Mouse (Mus musculus) liver, embryonic 13.5 days (tissue): ENCODE measurements around the gene Igsf9b. TPM values are rescaled to one million over a fixed set of nuclear protein-coding genes. Genes with fewer than 3 reads are reported as not detected.

ENCODE experiments used
- ATAC-seq: fragments of 200-750 bp; cut with Nextera tagmentation; 2 replicates; pipeline ENCODE4 v1.8.0; 2017; ENCODE audit warnings: low read depth, mild to moderate bottlenecking, moderate number of reproducible peaks, moderate library complexity
- DNase-seq: peaks from one replicate; pipeline ENCODE4 v3.0.0; 2022
- H3K27ac ChIP-seq: fragments of 300-500 bp; sonication (generic); 2 replicates; pipeline ENCODE4 v1.5.1; 2015; ENCODE audit warnings: moderate library complexity, mild to moderate bottlenecking, inconsistent platforms
- H3K27me3 ChIP-seq: fragments of 300-500 bp; sonication (generic); 2 replicates; pipeline ENCODE4 v1.6.1; 2015; ENCODE audit warnings: mild to moderate bottlenecking, inconsistent platforms
- H3K36me3 ChIP-seq: fragments of 300-500 bp; sonication (generic); 2 replicates; pipeline ENCODE4 v1.6.1; 2015; ENCODE audit warnings: mild to moderate bottlenecking, inconsistent platforms
- H3K4me1 ChIP-seq: fragments of 300-500 bp; sonication (generic); replicated peaks from 2 replicates; pipeline ENCODE4 v1.6.1; 2015; ENCODE audit warnings: inconsistent platforms
- H3K4me2 ChIP-seq: fragments of 300-500 bp; sonication (generic); 2 replicates; pipeline ENCODE4 v1.6.1; 2015; ENCODE audit warnings: inconsistent platforms, mild to moderate bottlenecking, moderate library complexity
- H3K4me3 ChIP-seq: fragments of 300-500 bp; sonication (generic); replicated peaks from 2 replicates; pipeline ENCODE4 v1.5.1; 2015; ENCODE audit warnings: mild to moderate bottlenecking, inconsistent platforms
- H3K9ac ChIP-seq: fragments of 300-500 bp; sonication (generic); 2 replicates; pipeline ENCODE4 v1.6.1; 2015; ENCODE audit warnings: mild to moderate bottlenecking, inconsistent platforms
- H3K9me3 ChIP-seq: fragments of 300-500 bp; sonication (generic); replicated peaks from 2 replicates; pipeline ENCODE4 v1.6.1; 2016; ENCODE audit warnings: inconsistent platforms
- WGBS: fragments of 180-500 bp; shearing (Covaris S2); methylation state at CpG from one replicate; pipeline ENCODE4 v1.1.7; 2015; ENCODE audit not compliant: insufficient replicate concordance; 5-methylcytosine and 5-hydroxymethylcytosine counted together
- polyA plus RNA-seq: library from polyadenylated mRNA; unstranded; fragments of >200 nt; fragmentation: Nextera tagmentation; extraction: Ambion mirVana; gene quantifications from 2 replicates; pipeline ENCODE4 v1.2.1, GENCODE M21; 2015

The Igsf9b gene
- polyA plus RNA-seq, 1 experiment from 2014 or later, result 0.13 TPM

- no peaks in the 10 kb centered on the region for H3K9me3 ChIP-seq
- no peak overlapping the region for H3K27ac ChIP-seq
- no peak overlapping the region for H3K4me2 ChIP-seq
- DNase-seq (no peak), ATAC-seq (no peak)
- H3K36me3 ChIP-seq, result no peaks in the 10 kb centered on the region
- no peak overlapping the region for H3K4me3 ChIP-seq
- H3K27me3 ChIP-seq, result no peaks in the 10 kb centered on the region
- WGBS, result 65% methylated on average over 1 of the region's 1 CpGs
- H3K9ac ChIP-seq, result no peak overlapping the region
- no peaks in the 10 kb centered on the region for H3K4me1 ChIP-seq
Observed at GRCm38 (mm10) chr9:27272858-27273257, 26.1 kb upstream of the Igsf9b start.

GRCm38 (mm10) chr9:27276282-27276839 is 22.6 kb upstream of the Igsf9b start:
- no peaks in the 10 kb centered on the region for H3K4me1 ChIP-seq
- H3K9ac ChIP-seq, result no peak overlapping the region
- WGBS, result 55% methylated on average over 8 of the region's 8 CpGs
- no peak for ATAC-seq
- H3K4me3 ChIP-seq, result no peak overlapping the region
- no peak overlapping the region for H3K4me2 ChIP-seq
- no peaks in the 10 kb centered on the region for H3K27me3 ChIP-seq
- H3K9me3 ChIP-seq, result no peaks in the 10 kb centered on the region
- H3K27ac ChIP-seq, result no peak overlapping the region
- no peak for DNase-seq
- H3K36me3 ChIP-seq, result no peaks in the 10 kb centered on the region

GRCm38 (mm10) chr9:27277401-27278087 is 21.5 kb upstream of the Igsf9b start:
- no peak overlapping the region for H3K4me3 ChIP-seq
- H3K9ac ChIP-seq, result no peak overlapping the region
- no peak overlapping the region for H3K27ac ChIP-seq
- DNase-seq (no peak), ATAC-seq (no peak)
- no peak overlapping the region for H3K4me2 ChIP-seq
- H3K4me1 ChIP-seq, result no peaks in the 10 kb centered on the region
- H3K9me3 ChIP-seq, result no peaks in the 10 kb centered on the region
- H3K36me3 ChIP-seq, result no peaks in the 10 kb centered on the region
- WGBS, result 32% methylated on average over 5 of the region's 5 CpGs
- no peaks in the 10 kb centered on the region for H3K27me3 ChIP-seq

GRCm38 (mm10) chr9:27279041-27279440 is 20.0 kb upstream of the Igsf9b start:
- no peak for DNase-seq
- Histone ChIP-seq H3K27me3 (no peaks in the 10 kb centered on the region), H3K4me1 (no peaks in the 10 kb centered on the region), H3K9me3 (no peaks in the 10 kb centered on the region), H3K27ac (no peak overlapping the region), H3K4me2 (no peak overlapping the region), H3K9ac (no peak overlapping the region), H3K36me3 (no peaks in the 10 kb centered on the region), H3K4me3 (no peak overlapping the region)
- no peak for ATAC-seq
- WGBS, result 60% methylated on average over 1 of the region's 1 CpGs

- H3K9ac ChIP-seq, result no peak overlapping the region
- no peak overlapping the region for H3K4me2 ChIP-seq
- no peaks in the 10 kb centered on the region for H3K27me3 ChIP-seq
- H3K4me1 ChIP-seq, result no peaks in the 10 kb centered on the region
- ATAC-seq (no peak), DNase-seq (no peak)
- no peaks in the 10 kb centered on the region for H3K36me3 ChIP-seq
- no peaks in the 10 kb centered on the region for H3K9me3 ChIP-seq
- WGBS, result 54% methylated on average over 4 of the region's 4 CpGs
- H3K4me3 ChIP-seq, result no peak overlapping the region
- H3K27ac ChIP-seq, result no peak overlapping the region
Observed at GRCm38 (mm10) chr9:27280976-27281375, 18.0 kb upstream of the Igsf9b start.

GRCm38 (mm10) chr9:27285719-27286249 is 13.2 kb upstream of the Igsf9b start:
- DNase-seq, result no peak
- no peak for ATAC-seq
- no peak overlapping the region for H3K4me2 ChIP-seq
- H3K9ac ChIP-seq, result no peak overlapping the region
- no peaks in the 10 kb centered on the region for H3K36me3 ChIP-seq
- no peak overlapping the region for H3K4me3 ChIP-seq
- no peaks in the 10 kb centered on the region for H3K4me1 ChIP-seq
- H3K27me3 ChIP-seq, result no peaks in the 10 kb centered on the region
- H3K9me3 ChIP-seq, result no peaks in the 10 kb centered on the region
- no peak overlapping the region for H3K27ac ChIP-seq
- 53% methylated on average over 3 of the region's 3 CpGs for WGBS

- 53% methylated on average over 4 of the region's 4 CpGs for WGBS
- Histone ChIP-seq H3K27ac (no peak overlapping the region), H3K36me3 (no peaks in the 10 kb centered on the region), H3K4me3 (no peak overlapping the region), H3K4me2 (no peak overlapping the region), H3K9ac (no peak overlapping the region), H3K4me1 (no peaks in the 10 kb centered on the region), H3K9me3 (no peaks in the 10 kb centered on the region), H3K27me3 (no peaks in the 10 kb centered on the region)
- no peak for ATAC-seq
- DNase-seq, result no peak
Observed at GRCm38 (mm10) chr9:27286296-27286695, 12.7 kb upstream of the Igsf9b start.

GRCm38 (mm10) chr9:27286859-27287258 is 12.1 kb upstream of the Igsf9b start:
- Histone ChIP-seq H3K36me3 (no peaks in the 10 kb centered on the region), H3K9me3 (no peaks in the 10 kb centered on the region), H3K4me3 (no peak overlapping the region), H3K27ac (no peak overlapping the region), H3K4me1 (no peaks in the 10 kb centered on the region), H3K27me3 (no peaks in the 10 kb centered on the region), H3K4me2 (no peak overlapping the region), H3K9ac (no peak overlapping the region)
- no peak for DNase-seq
- no peak for ATAC-seq
- WGBS, result 70% methylated on average over 4 of the region's 4 CpGs

- H3K27me3 ChIP-seq, result no peaks in the 10 kb centered on the region
- H3K4me1 ChIP-seq, result no peaks in the 10 kb centered on the region
- no peak overlapping the region for H3K27ac ChIP-seq
- H3K9me3 ChIP-seq, result no peaks in the 10 kb centered on the region
- H3K36me3 ChIP-seq, result no peaks in the 10 kb centered on the region
- no peak overlapping the region for H3K9ac ChIP-seq
- ATAC-seq (no peak), DNase-seq (no peak)
- WGBS, result 22% methylated on average over 5 of the region's 5 CpGs
- no peak overlapping the region for H3K4me2 ChIP-seq
- H3K4me3 ChIP-seq, result no peak overlapping the region
Observed at GRCm38 (mm10) chr9:27287419-27287818, 11.6 kb upstream of the Igsf9b start.

GRCm38 (mm10) chr9:27288442-27288841 is 10.6 kb upstream of the Igsf9b start:
- H3K4me1 ChIP-seq, result no peaks in the 10 kb centered on the region
- no peaks in the 10 kb centered on the region for H3K9me3 ChIP-seq
- H3K27me3 ChIP-seq, result no peaks in the 10 kb centered on the region; the same call in 1 of the 2 replicates
- ATAC-seq (no peak), DNase-seq (no peak)
- no peak overlapping the region for H3K4me2 ChIP-seq
- H3K27ac ChIP-seq, result no peak overlapping the region
- 38% methylated on average over 7 of the region's 7 CpGs for WGBS
- H3K36me3 ChIP-seq, result no peaks in the 10 kb centered on the region
- no peak overlapping the region for H3K4me3 ChIP-seq
- H3K9ac ChIP-seq, result no peak overlapping the region

- H3K9me3 ChIP-seq, result no peaks in the 10 kb centered on the region
- no peaks in the 10 kb centered on the region; the same call in 1 of the 2 replicates for H3K27me3 ChIP-seq
- no peaks in the 10 kb centered on the region for H3K36me3 ChIP-seq
- DNase-seq (no peak), ATAC-seq (no peak)
- H3K9ac ChIP-seq, result no peak overlapping the region
- H3K4me3 ChIP-seq, result no peak overlapping the region
- H3K4me2 ChIP-seq, result no peak overlapping the region
- WGBS, result 34% methylated on average over 6 of the region's 7 CpGs
- no peak overlapping the region for H3K27ac ChIP-seq
- H3K4me1 ChIP-seq, result no peaks in the 10 kb centered on the region
Observed at GRCm38 (mm10) chr9:27289543-27290308, 9.3 kb upstream of the Igsf9b start.
